Comparison of ENCODE assay signal across 8 mouse cellular contexts in the genomic region with DNA sequence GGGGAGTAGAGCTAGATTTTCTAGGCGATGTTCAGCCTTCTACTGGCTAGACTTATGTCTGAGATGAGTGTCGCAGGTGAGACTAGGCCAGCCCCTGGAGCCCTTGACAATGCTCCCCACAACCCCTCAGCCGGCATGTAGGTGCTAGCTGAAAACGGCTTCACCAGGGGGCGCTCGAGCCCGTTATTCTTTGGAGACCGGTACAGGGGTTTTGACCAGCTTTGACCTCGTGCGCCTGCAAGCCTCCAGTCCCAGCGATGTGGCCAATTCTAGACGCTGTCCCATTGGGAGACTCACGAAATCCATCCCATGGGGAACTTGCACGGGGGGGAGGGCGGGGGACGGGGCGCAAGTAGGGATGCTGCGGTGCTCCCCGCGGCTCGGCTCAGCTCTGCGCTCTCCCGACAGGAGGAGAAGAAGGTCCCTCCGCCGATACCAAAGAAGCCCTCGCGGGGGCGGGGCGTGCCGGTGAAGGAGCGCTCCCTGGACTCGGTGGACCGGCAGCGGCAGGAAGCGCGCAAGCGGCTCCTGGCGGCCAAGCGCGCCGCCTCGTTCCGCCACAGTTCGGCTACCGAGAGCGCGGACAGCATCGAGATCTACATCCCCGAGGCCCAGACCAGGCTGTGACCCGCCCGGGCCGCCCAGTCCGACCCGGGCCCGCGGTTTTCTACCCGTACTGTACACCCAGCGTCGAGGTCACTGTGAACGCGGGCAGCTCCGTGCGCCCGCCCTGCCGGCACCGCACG. TPM values are rescaled to one million over a fixed set of nuclear protein-coding genes. Genes with fewer than 3 reads are reported as not detected.
DNase-seq lines count a peak whose midpoint lies in the region; ATAC-seq lines count a peak whose summit lies in the region.

No protein-coding gene starts in this region.

- H3K27me3 ChIP-seq in forebrain, embryonic 12.5 days = peaks cover 44% of the 10 kb centered on the region
- H3K27me3 ChIP-seq in lung, embryonic 16.5 days (ENCODE audit: control insufficient read depth, insufficient read depth, low read depth, low read length) = peaks cover 15% of the 10 kb centered on the region

- H3K9me3 ChIP-seq in forebrain, embryonic 12.5 days = no peaks in the 10 kb centered on the region
- no peaks in the 10 kb centered on the region for H3K9me3 ChIP-seq in lung, embryonic 16.5 days (ENCODE audit: control insufficient read depth, low read length)

- no peaks in the 10 kb centered on the region for H3K36me3 ChIP-seq in forebrain, embryonic 12.5 days (replicated peaks)
- H3K36me3 ChIP-seq in lung, embryonic 16.5 days (ENCODE audit: control insufficient read depth, insufficient read depth, low read length) = no peaks in the 10 kb centered on the region

- H3K4me1 ChIP-seq in forebrain, embryonic 12.5 days = peaks cover 35% of the 10 kb centered on the region
- H3K4me1 ChIP-seq in lung, embryonic 16.5 days (replicated peaks; ENCODE audit: control insufficient read depth, insufficient read depth, low read length) = peaks cover 7% of the 10 kb centered on the region

- peak overlapping the region; percentile 70 for H3K9ac ChIP-seq in forebrain, embryonic 12.5 days
- H3K9ac ChIP-seq in lung, embryonic 16.5 days (ENCODE audit: low read length) = peak overlapping the region; percentile 65

- H3K4me3 ChIP-seq in forebrain, embryonic 12.5 days (replicated peaks) = peak overlapping the region; percentile 55
- H3K4me3 ChIP-seq in lung, embryonic 16.5 days (ENCODE audit: low read length) = peak overlapping the region; percentile 58

- peak; percentile 73 for ATAC-seq in forebrain, embryonic 12.5 days (ENCODE audit: low FRiP score)
- peak; percentile 83 for ATAC-seq in lung, embryonic 16.5 days (ENCODE audit: low read depth)

- peak overlapping the region; percentile 99 for H3K4me2 ChIP-seq in forebrain, embryonic 12.5 days
- H3K4me2 ChIP-seq in lung, embryonic 16.5 days (ENCODE audit: low read depth, low read length) = peak overlapping the region; percentile 99

- under 1% methylated on average over 61 of the region's 67 CpGs for WGBS in forebrain, embryonic 12.5 days
- WGBS in lung, embryonic 16.5 days = under 1% methylated on average over 67 of the region's 67 CpGs

- H3K27ac ChIP-seq in forebrain, embryonic 12.5 days = peak overlapping the region; percentile 73
- H3K27ac ChIP-seq in lung, embryonic 16.5 days (ENCODE audit: low read length) = no peak overlapping the region

- peak; percentile 91 for DNase-seq in ES-CJ7 (ENCODE audit: low read depth, low spot score)
- peak; percentile 85 for DNase-seq in c-Kit-positive CD71-negative TER-119-negative erythroid progenitor cells, embryonic 14.5 days (ENCODE audit: low read depth)
- DNase-seq in heart, postnatal 10 days = peak; percentile 88 to 93
- DNase-seq in kidney, postnatal 4 days = peak; percentile 94 to 95
- DNase-seq in ovary, adult 18-20 months (ENCODE audit: low spot score) = peak; percentile 48
- DNase-seq in thymus, postnatal 10 days (ENCODE audit: low spot score in 2 of 2) = peak; percentile 78 to 92

- intact Hi-C loops in heart, postnatal 10 days (cut with DNase I) = loop anchor here (1.0 kb wide), 1 partner anchor 83 kb away; no protein-coding TSS in a partner anchor

RNA-seq across cellular contexts. Expression of gene Smim12, which starts 7.7 kb away (rescaled TPM):
- polyA plus RNA-seq in forebrain, embryonic 12.5 days (2016; fragmentation: Nextera tagmentation; extraction: Ambion mirVana) = 44.2 and 46.6 TPM in 2 replicates
- total RNA-seq in heart, postnatal 10 days (2021) = 10 to 100 TPM; 40.9 to 46.2 TPM
- polyA plus RNA-seq in lung, embryonic 16.5 days (2015; fragmentation: Nextera tagmentation; extraction: Ambion mirVana) = 58.1 and 64.5 TPM in 2 replicates
